Comparison of ENCODE assay signal across 10 mouse cellular contexts in the genomic region with DNA sequence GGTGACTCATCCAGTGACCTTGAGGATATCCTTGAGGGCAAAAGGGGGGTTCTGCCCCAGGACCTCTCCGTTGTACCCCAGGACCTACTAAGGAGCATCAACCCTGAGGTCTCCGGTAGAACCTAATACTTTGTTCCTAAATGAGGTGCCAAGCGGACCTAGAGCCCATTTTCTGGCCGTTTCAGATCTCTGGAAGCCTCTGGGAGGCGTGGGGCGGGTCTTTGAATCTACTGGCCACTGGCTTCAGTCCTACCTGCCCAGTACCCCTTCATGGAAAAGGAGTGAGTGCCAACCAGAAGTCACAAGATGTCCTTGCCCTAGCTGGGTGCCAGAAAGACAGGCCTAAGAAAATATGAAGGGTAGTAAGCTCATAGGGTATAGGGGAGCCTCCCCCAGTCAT. TPM values are rescaled to one million over a fixed set of nuclear protein-coding genes. Genes with fewer than 3 reads are reported as not detected.
DNase-seq lines count a peak whose midpoint lies in the region; ATAC-seq and TF ChIP-seq lines count a peak whose summit lies in the region.
"Had no signal": no experiment of that assay in that cellular context is flagged by ENCODE, and none has a peak within 500 bp of the region (broad histone marks: within the 10 kb centered on the region; RNA-seq: fewer than 3 reads in every experiment).

No protein-coding gene starts in this region.

- intact Hi-C loops in heart, postnatal 14 days (cut with DNase I), result loop anchor here (2.0 to 5.0 kb wide), 3 partner anchors 91 to 194 kb away; a partner anchor contains a TSS

- no peaks in the 10 kb centered on the region for H3K27me3 ChIP-seq in heart, embryonic 15.5 days
- H3K27me3 ChIP-seq in MEL (ENCODE audit: control insufficient read depth in 1 of 2, insufficient read depth in 2 of 2, low read length in 2 of 2), result no peaks in the 10 kb centered on the region
- no peaks in the 10 kb centered on the region for H3K27me3 ChIP-seq in hindbrain, embryonic 13.5 days
- no peaks in the 10 kb centered on the region; the same call in 1 of the 2 replicates for H3K27me3 ChIP-seq in midbrain, embryonic 12.5 days
- H3K27me3 ChIP-seq: CH12.LX had no signal

- H3K79me2 ChIP-seq in MEL (ENCODE audit: control insufficient read depth, insufficient read depth, low read length, poor library complexity), result peaks cover 10% of the 10 kb centered on the region

- peaks cover 38% of the 10 kb centered on the region for H3K4me1 ChIP-seq in heart, embryonic 15.5 days (replicated peaks)
- H3K4me1 ChIP-seq in MEL (ENCODE audit: control insufficient read depth in 1 of 2, insufficient read depth in 2 of 2, low read length in 2 of 2), result peaks cover 0 to 7% of the 10 kb centered on the region in 2 experiments; a peak in 2 of 4 replicates
- peaks cover 19% of the 10 kb centered on the region for H3K4me1 ChIP-seq in hindbrain, embryonic 13.5 days (replicated peaks)
- H3K4me1 ChIP-seq in midbrain, embryonic 12.5 days, result peaks cover 24% of the 10 kb centered on the region

- TF ChIP-seq CTCF in MEL (IDR thresholded peaks at IDR 0.05 in 2 of 3, conservative IDR thresholded peaks at IDR 0.05 in 1 of 3; ENCODE audit: control insufficient read depth in 1 of 3, insufficient read depth in 1 of 3, low read depth in 2 of 3, low read length in 3 of 3, poor library complexity in 1 of 3, severe bottlenecking in 1 of 3), result no peak

- 0 out of 4 replicates have a peak, but pooled peaks of 1 of the 2 experiments have one; percentile 2 for TF ChIP-seq POLR2A in MEL (IDR thresholded peaks at IDR 0.05; ENCODE audit: control insufficient read depth in 1 of 2, insufficient read depth in 1 of 2, low read depth in 1 of 2, low read length in 2 of 2, poor library complexity in 1 of 2)

- H3K9me3 ChIP-seq in heart, embryonic 15.5 days (replicated peaks), result no peaks in the 10 kb centered on the region
- no peaks in the 10 kb centered on the region for H3K9me3 ChIP-seq in MEL (replicated peaks; ENCODE audit: insufficient read depth, low read length)
- H3K9me3 ChIP-seq in hindbrain, embryonic 13.5 days, result no peaks in the 10 kb centered on the region
- no peaks in the 10 kb centered on the region for H3K9me3 ChIP-seq in midbrain, embryonic 12.5 days

- no peak for TF ChIP-seq EP300 in MEL (IDR thresholded peaks at IDR 0.05; ENCODE audit: low read depth in 1 of 2, low read length in 2 of 2)

- no peak for ATAC-seq in heart, embryonic 15.5 days (replicated peaks; ENCODE audit: insufficient number of reproducible peaks, insufficient read depth, low FRiP score, low read depth)
- no peak for ATAC-seq in hindbrain, embryonic 13.5 days (ENCODE audit: low FRiP score)
- ATAC-seq in midbrain, embryonic 12.5 days (ENCODE audit: low FRiP score, low read depth), result no peak

- peak overlapping the region; percentile 93 for H3K27ac ChIP-seq in heart, embryonic 15.5 days
- H3K27ac ChIP-seq in MEL (ENCODE audit: control insufficient read depth, low read depth, low read length), result peak overlapping the region; percentile 11
- H3K27ac ChIP-seq in hindbrain, embryonic 13.5 days, result no peak overlapping the region
- no peak overlapping the region for H3K27ac ChIP-seq in midbrain, embryonic 12.5 days (replicated peaks)

- no peak for DNase-seq in heart, postnatal 14 days
- no peak for DNase-seq in MEL (ENCODE audit: low read depth, low spot score)
- no peak for DNase-seq in right cerebral cortex, adult 2 months (ENCODE audit: low spot score in 2 of 2)
- no peak for DNase-seq in adrenal gland, postnatal 4 days (ENCODE audit: low spot score in 2 of 2)
- DNase-seq in embryo, embryonic 10.5 days (ENCODE audit: low spot score), result no peak

- peaks cover 17% of the 10 kb centered on the region for H3K36me3 ChIP-seq in heart, embryonic 15.5 days
- H3K36me3 ChIP-seq in MEL (ENCODE audit: control insufficient read depth in 1 of 2, insufficient read depth in 2 of 2, low read length in 2 of 2), result peaks cover 0 to 9% of the 10 kb centered on the region in 2 experiments; a peak in 2 of 4 replicates
- H3K36me3 ChIP-seq in hindbrain, embryonic 13.5 days, result no peaks in the 10 kb centered on the region; the same call in none of the 2 replicates
- no peaks in the 10 kb centered on the region for H3K36me3 ChIP-seq in midbrain, embryonic 12.5 days

- 0 out of 2 replicates have a peak overlapping the region, but pooled peaks have one; percentile 3 for H3K9ac ChIP-seq in heart, embryonic 15.5 days
- peak overlapping the region; percentile 10 for H3K9ac ChIP-seq in MEL (ENCODE audit: control insufficient read depth, low read depth, low read length, poor library complexity, severe bottlenecking)
- H3K9ac ChIP-seq in hindbrain, embryonic 13.5 days, result no peak overlapping the region
- no peak overlapping the region for H3K9ac ChIP-seq in midbrain, embryonic 12.5 days (replicated peaks)

- no peak for TF ChIP-seq RAD21 in MEL (IDR thresholded peaks at IDR 0.05; ENCODE audit: low read depth, low read length)

- H3K4me3 ChIP-seq in heart, embryonic 15.5 days, result peak overlapping the region; percentile 78
- H3K4me3 ChIP-seq in MEL (ENCODE audit: control insufficient read depth in 1 of 2, insufficient read depth in 1 of 2, low read depth in 2 of 2, low read length in 2 of 2), result peak overlapping the region; percentile 59 to 90; a peak in 2 of 4 replicates
- peak overlapping the region; percentile 57 for H3K4me3 ChIP-seq in hindbrain, embryonic 13.5 days
- H3K4me3 ChIP-seq in midbrain, embryonic 12.5 days, result peak overlapping the region; percentile 58

- H3K4me2 ChIP-seq in heart, embryonic 15.5 days, result peak overlapping the region; percentile 89
- peak overlapping the region; percentile 86 for H3K4me2 ChIP-seq in hindbrain, embryonic 13.5 days
- peak overlapping the region; percentile 81 for H3K4me2 ChIP-seq in midbrain, embryonic 12.5 days (replicated peaks)

- WGBS in heart, embryonic 15.5 days, result 45% methylated on average over 6 of the region's 6 CpGs
- WGBS in hindbrain, embryonic 13.5 days, result 37% methylated on average over 6 of the region's 6 CpGs
- WGBS in midbrain, embryonic 12.5 days, result 43% methylated on average over 6 of the region's 6 CpGs

TF ChIP-seq in MEL, 35 proteins besides CTCF, POLR2A, EP300 and RAD21:
- TF ChIP-seq MEF2A (IDR thresholded peaks at IDR 0.05; ENCODE audit: extremely low read depth, insufficient replicate concordance, low read depth, low read length, poor library complexity, severe bottlenecking) (no peak), POLR2AphosphoS2 (IDR thresholded peaks at IDR 0.05; ENCODE audit: low read length) (no peak), ZKSCAN1 (IDR thresholded peaks at IDR 0.05; ENCODE audit: low read depth, low read length) (no peak), E2F4 (IDR thresholded peaks at IDR 0.05; ENCODE audit: borderline replicate concordance, low read depth, low read length) (no peak), USF1 (IDR thresholded peaks at IDR 0.05; ENCODE audit: low read depth, low read length) (no peak), KAT2A (conservative IDR thresholded peaks at IDR 0.05; ENCODE audit: low read depth, low read length) (no peak)

RNA-seq across cellular contexts. Expression of a gene that starts 2.5 kb away (rescaled TPM):
- 82.3 and 90.3 TPM in 2 replicates for polyA plus RNA-seq in heart, embryonic 15.5 days (2015; fragmentation: Nextera tagmentation; extraction: Ambion mirVana)
- total RNA-seq in heart, postnatal 14 days (2021), result 10 to 100 TPM; 31.4 to 31.5 TPM
- 13.2 and 17.9 TPM in 2 replicates for total RNA-seq in MEL (2012; rRNA removed)
- 10 to 100 TPM in 1 of 2 experiments, not detected in 1; 56.3 TPM for polyA plus RNA-seq in MEL (2012; ENCODE audit: insufficient read depth in 1 of 2, insufficient read length in 2 of 2, low read depth in 1 of 2, low replicate concordance in 2 of 2, missing spikeins in 1 of 2)
- 45.4 and 47.3 TPM in 2 replicates for polyA plus RNA-seq in hindbrain, embryonic 13.5 days (2015; fragmentation: Nextera tagmentation; extraction: Ambion mirVana)
- polyA plus RNA-seq in midbrain, embryonic 12.5 days (2016; fragmentation: Nextera tagmentation; extraction: Ambion mirVana), result 54.8 and 69.4 TPM in 2 replicates
- total RNA-seq in adrenal gland, postnatal 4 days (2021), result 100 to 1,000 TPM; 104 to 105 TPM

RNA-seq across cellular contexts. Expression of a gene that starts 19.6 kb away (rescaled TPM):
- polyA plus RNA-seq in heart, embryonic 15.5 days (2015; fragmentation: Nextera tagmentation; extraction: Ambion mirVana), result not detected in 2 replicates
- total RNA-seq in heart, postnatal 14 days (2021), result not detected
- not detected in 2 replicates for total RNA-seq in MEL (2012; rRNA removed)
- not detected for polyA plus RNA-seq in MEL (2012; ENCODE audit: insufficient read depth in 1 of 2, insufficient read length in 2 of 2, low read depth in 1 of 2, low replicate concordance in 2 of 2, missing spikeins in 1 of 2)
- polyA plus RNA-seq in hindbrain, embryonic 13.5 days (2015; fragmentation: Nextera tagmentation; extraction: Ambion mirVana), result not detected in 2 replicates
- not detected in 2 replicates for polyA plus RNA-seq in midbrain, embryonic 12.5 days (2016; fragmentation: Nextera tagmentation; extraction: Ambion mirVana)
- total RNA-seq in adrenal gland, postnatal 4 days (2021), result not detected
- total RNA-seq: CH12.LX; gastrocnemius, postnatal 4 days had no signal

RNA-seq across cellular contexts. Expression of a gene that starts 20.3 kb away (rescaled TPM):
- not detected in 2 replicates for polyA plus RNA-seq in heart, embryonic 15.5 days (2015; fragmentation: Nextera tagmentation; extraction: Ambion mirVana)
- total RNA-seq in heart, postnatal 14 days (2021), result not detected
- total RNA-seq in MEL (2012; rRNA removed), result not detected in 2 replicates
- not detected for polyA plus RNA-seq in MEL (2012; ENCODE audit: insufficient read depth in 1 of 2, insufficient read length in 2 of 2, low read depth in 1 of 2, low replicate concordance in 2 of 2, missing spikeins in 1 of 2)
- polyA plus RNA-seq in hindbrain, embryonic 13.5 days (2015; fragmentation: Nextera tagmentation; extraction: Ambion mirVana), result not detected in 2 replicates
- not detected in 2 replicates for polyA plus RNA-seq in midbrain, embryonic 12.5 days (2016; fragmentation: Nextera tagmentation; extraction: Ambion mirVana)
- not detected for total RNA-seq in adrenal gland, postnatal 4 days (2021)
- total RNA-seq: CH12.LX; gastrocnemius, postnatal 4 days had no signal

RNA-seq across cellular contexts. Expression of a gene that starts 31.7 kb away (rescaled TPM):
- polyA plus RNA-seq in heart, embryonic 15.5 days (2015; fragmentation: Nextera tagmentation; extraction: Ambion mirVana), result not detected in 2 replicates
- not detected for total RNA-seq in heart, postnatal 14 days (2021)
- total RNA-seq in MEL (2012; rRNA removed), result not detected in 2 replicates
- not detected for polyA plus RNA-seq in MEL (2012; ENCODE audit: insufficient read depth in 1 of 2, insufficient read length in 2 of 2, low read depth in 1 of 2, low replicate concordance in 2 of 2, missing spikeins in 1 of 2)
- not detected in 2 replicates for polyA plus RNA-seq in hindbrain, embryonic 13.5 days (2015; fragmentation: Nextera tagmentation; extraction: Ambion mirVana)
- polyA plus RNA-seq in midbrain, embryonic 12.5 days (2016; fragmentation: Nextera tagmentation; extraction: Ambion mirVana), result not detected in 2 replicates
- total RNA-seq in adrenal gland, postnatal 4 days (2021), result not detected
- total RNA-seq: CH12.LX; gastrocnemius, postnatal 4 days had no signal

RNA-seq across cellular contexts. Expression of a gene that starts 31.8 kb away (rescaled TPM):
- polyA plus RNA-seq in heart, embryonic 15.5 days (2015; fragmentation: Nextera tagmentation; extraction: Ambion mirVana), result not detected in 2 replicates
- total RNA-seq in heart, postnatal 14 days (2021), result not detected
- not detected in 2 replicates for total RNA-seq in MEL (2012; rRNA removed)
- not detected for polyA plus RNA-seq in MEL (2012; ENCODE audit: insufficient read depth in 1 of 2, insufficient read length in 2 of 2, low read depth in 1 of 2, low replicate concordance in 2 of 2, missing spikeins in 1 of 2)
- not detected in 2 replicates for polyA plus RNA-seq in hindbrain, embryonic 13.5 days (2015; fragmentation: Nextera tagmentation; extraction: Ambion mirVana)
- polyA plus RNA-seq in midbrain, embryonic 12.5 days (2016; fragmentation: Nextera tagmentation; extraction: Ambion mirVana), result not detected in 2 replicates
- not detected for total RNA-seq in adrenal gland, postnatal 4 days (2021)
- total RNA-seq: CH12.LX; gastrocnemius, postnatal 4 days had no signal

Comparison
In these comparisons a context has a peak if more than half of its experiments do, and no peak if none do; other contexts are left out.
1. H3K27ac ChIP-seq: peak in heart, embryonic 15.5 days (single experiment) and MEL (single experiment); none in hindbrain, embryonic 13.5 days (single experiment) and midbrain, embryonic 12.5 days (single experiment).
2. H3K9ac ChIP-seq: peak in heart, embryonic 15.5 days (single experiment) and MEL (single experiment); none in hindbrain, embryonic 13.5 days (single experiment) and midbrain, embryonic 12.5 days (single experiment).
3. Peak in every context shown above with its lines, with median percentiles within 50 percentile points of each other: H3K4me2 ChIP-seq and H3K4me3 ChIP-seq.